Mouse (Mus musculus): Measurements from ENCODE around the gene Tmem163.

Gene Tmem163

DNA sequence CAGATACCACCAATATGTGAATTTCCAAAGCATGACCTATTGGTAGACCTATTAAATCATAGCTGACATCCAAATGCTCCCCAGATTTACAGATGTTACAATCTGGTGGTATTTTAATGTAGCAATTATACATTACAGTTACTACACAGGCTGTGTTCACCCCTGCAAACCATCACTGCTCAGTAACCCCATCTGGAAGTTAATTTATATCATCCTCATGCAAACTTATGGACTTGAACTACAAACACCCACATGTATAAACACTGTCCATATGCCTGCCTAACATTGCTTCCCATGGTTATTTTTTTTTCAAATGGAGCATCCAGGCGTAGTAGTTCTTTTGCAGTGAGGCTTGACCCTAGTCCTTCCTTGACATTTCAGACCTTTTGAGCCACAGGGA is 238.3 kb downstream of the Tmem163 start:
- DNase-seq (ENCODE audit: extremely low read depth, low read depth): no peak

DNA sequence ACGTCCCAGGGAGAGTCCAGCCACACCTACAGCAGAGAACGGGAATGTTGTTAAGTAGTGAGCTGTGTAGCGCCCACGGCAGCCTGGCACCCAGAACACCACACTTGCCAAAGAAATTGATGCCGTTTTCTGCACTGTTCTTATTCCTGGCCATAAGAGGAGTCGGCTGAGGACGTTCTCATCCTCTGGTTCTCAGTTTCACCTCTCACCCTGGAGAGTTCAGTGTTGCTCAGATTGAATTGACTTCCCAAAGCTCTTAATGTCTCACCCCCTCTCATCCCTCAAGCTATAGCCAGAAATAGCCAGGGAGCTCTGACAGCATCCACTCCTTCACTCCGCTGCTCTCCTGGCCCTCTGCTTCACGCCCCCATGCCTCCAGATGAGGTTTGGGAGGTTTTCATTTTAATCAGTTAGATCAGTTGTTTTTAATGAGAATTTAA is 239.9 kb downstream of the Tmem163 start:
- DNase-seq (ENCODE audit: extremely low read depth, low read depth): no peak

DNA sequence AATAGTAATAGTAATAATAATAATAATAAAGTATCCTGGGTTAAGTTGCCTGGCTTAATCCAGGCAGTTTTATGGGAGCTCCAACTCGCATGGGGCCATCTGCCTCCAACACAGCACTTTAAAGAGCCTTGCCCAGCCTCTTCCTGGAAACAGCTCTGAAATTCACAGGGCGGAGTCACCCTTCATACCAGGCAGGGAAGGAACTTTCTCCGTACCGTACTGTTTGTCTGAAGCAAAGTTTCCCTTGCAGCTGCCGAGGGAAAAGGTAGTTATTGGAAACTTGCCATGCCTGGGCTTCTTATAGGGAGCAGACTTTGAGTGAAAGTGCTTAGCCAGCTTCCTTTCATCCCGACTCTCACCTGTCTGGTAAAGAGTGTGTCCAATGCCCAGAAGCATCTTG is 242.3 kb downstream of the Tmem163 start:
- DNase-seq (ENCODE audit: extremely low read depth, low read depth): no peak

Data from MEL-GATA-1-ER (cell line).